Mouse (Mus musculus) urinary bladder, postnatal 4 days (tissue): ENCODE data around the gene Wipf1.
"Not testable (repeated sequence)": the region's sequence is repeated elsewhere in the genome, so short reads cannot be mapped to it uniquely, and the experiment has no call there.

ENCODE experiments used
- DNase-seq, 2 experiments: peaks; one replicate each; pipeline ENCODE4 v3.0.0; 2021 to 2022; ENCODE audit warnings: low spot score in 2 of 2

Wipf1 gene

GRCm38 (mm10) chr2:73509248-73510024 is 20.1 kb downstream of the Wipf1 start:
- DNase-seq = no peak

- no peak for DNase-seq
Measured at GRCm38 (mm10) chr2:73507886-73508285, 21.6 kb downstream of the Wipf1 start.

- DNase-seq = not testable (repeated sequence)
Measured at GRCm38 (mm10) chr2:73506337-73506736, 23.2 kb downstream of the Wipf1 start.

GRCm38 (mm10) chr2:73502863-73503429 is 26.6 kb downstream of the Wipf1 start:
- DNase-seq = no peak

- DNase-seq = no peak
Measured at GRCm38 (mm10) chr2:73500864-73501263, 28.7 kb downstream of the Wipf1 start.

- DNase-seq = no peak
Measured at GRCm38 (mm10) chr2:73498322-73498721, 31.2 kb downstream of the Wipf1 start.

GRCm38 (mm10) chr2:73497572-73497971 is 32.0 kb downstream of the Wipf1 start:
- no peak for DNase-seq

- DNase-seq = no peak
Measured at GRCm38 (mm10) chr2:73496944-73497343, 32.6 kb downstream of the Wipf1 start.

GRCm38 (mm10) chr2:73496329-73496685 is 33.2 kb downstream of the Wipf1 start:
- no peak for DNase-seq

- DNase-seq = no peak
Measured at GRCm38 (mm10) chr2:73495617-73496328, 33.8 kb downstream of the Wipf1 start.

- no peak for DNase-seq
Measured at GRCm38 (mm10) chr2:73493517-73493916, 36.0 kb downstream of the Wipf1 start.

GRCm38 (mm10) chr2:73491442-73492241 is 37.9 kb downstream of the Wipf1 start:
- no peak for DNase-seq

- DNase-seq = no peak
Measured at GRCm38 (mm10) chr2:73490466-73490865, 39.1 kb downstream of the Wipf1 start.

GRCm38 (mm10) chr2:73486120-73486601 is 43.4 kb downstream of the Wipf1 start:
- DNase-seq = no peak

GRCm38 (mm10) chr2:73485236-73486119 is 44.1 kb downstream of the Wipf1 start:
- no peak for DNase-seq

GRCm38 (mm10) chr2:73484561-73485235 is 44.8 kb downstream of the Wipf1 start:
- no peak for DNase-seq

GRCm38 (mm10) chr2:73478805-73479204 is 50.7 kb downstream of the Wipf1 start:
- DNase-seq = no peak

GRCm38 (mm10) chr2:73477501-73477900 is 52.0 kb downstream of the Wipf1 start:
- DNase-seq = no peak

- no peak for DNase-seq
Measured at GRCm38 (mm10) chr2:73475519-73475918, 54.0 kb downstream of the Wipf1 start.

GRCm38 (mm10) chr2:73472130-73472529 is 57.4 kb downstream of the Wipf1 start:
- no peak for DNase-seq
